Mouse (Mus musculus): ENCODE data around the gene Itga2b.

- TF ChIP-seq CTCF (IDR thresholded peaks at IDR 0.05; ENCODE audit: extremely low read depth, insufficient read depth, low read length) = no peak
- no peak for TF ChIP-seq POLR2A (IDR thresholded peaks at IDR 0.05; ENCODE audit: extremely low read depth, insufficient read depth, low read length)
These were observed 26.3 kb upstream of the Itga2b start for GRCm38 (mm10) chr11:102496206-102496605.
